Mouse (Mus musculus) liver, adult 2 months (tissue): ENCODE data around the gene Gm9999. TPM values are rescaled to one million over a fixed set of nuclear protein-coding genes. Genes with fewer than 3 reads are reported as not detected.

Source experiments
- DNase-seq: peaks from one replicate; pipeline ENCODE4 v3.0.0-alpha.2; 2011; ENCODE audit warnings: low read depth, low spot score; ENCODE audit errors: extremely low read depth
- H3K27ac ChIP-seq: fragments of 200-500 bp; replicated peaks from 2 replicates; pipeline ENCODE4 v1.5.1; 2012; ENCODE audit warnings: low read depth, mild to moderate bottlenecking, control low read depth, inconsistent platforms, low read length; ENCODE audit not compliant: insufficient read depth
- H3K27me3 ChIP-seq: fragments of 200-500 bp; 2 replicates; pipeline ENCODE4 v1.6.1; 2012; ENCODE audit warnings: mild to moderate bottlenecking, moderate library complexity, low read length, inconsistent platforms; ENCODE audit not compliant: control insufficient read depth, insufficient read depth
- H3K36me3 ChIP-seq: fragments of 200-500 bp; 2 replicates; pipeline ENCODE4 v1.6.1; 2012; ENCODE audit warnings: low read length, inconsistent platforms; ENCODE audit not compliant: control insufficient read depth, insufficient read depth
- H3K4me1 ChIP-seq: fragments of 200-500 bp; 2 replicates; pipeline ENCODE4 v1.6.1; 2011; ENCODE audit warnings: low read length; ENCODE audit not compliant: control insufficient read depth, insufficient read depth
- H3K4me3 ChIP-seq: fragments of 200-500 bp; 2 replicates; pipeline ENCODE4 v1.5.1; 2011; ENCODE audit warnings: low read depth, mild to moderate bottlenecking, control low read depth, low read length, moderate library complexity; ENCODE audit not compliant: insufficient read depth
- H3K79me2 ChIP-seq: fragments of 200-500 bp; 2 replicates; pipeline ENCODE4 v1.6.1; 2012; ENCODE audit warnings: inconsistent platforms, mild to moderate bottlenecking, low read length, moderate library complexity; ENCODE audit not compliant: control insufficient read depth, insufficient read depth
- H3K9ac ChIP-seq: fragments of 200-500 bp; 2 replicates; pipeline ENCODE4 v1.6.1; 2012; ENCODE audit warnings: low read depth, mild to moderate bottlenecking, control low read depth, inconsistent platforms, low read length
- CTCF ChIP-seq: fragments of 200-500 bp; IDR thresholded peaks from 2 replicates; pipeline ENCODE4 v1.5.1; 2011; ENCODE audit warnings: low read depth, low read length, control low read depth
- POLR2A ChIP-seq: fragments of 200-500 bp; IDR thresholded peaks from 2 replicates; pipeline ENCODE4 v1.6.1; 2011; ENCODE audit warnings: low read length, control low read depth; ENCODE audit not compliant: insufficient read depth; ENCODE audit errors: extremely low read depth
- WGBS: fragments of 180-500 bp; shearing (Covaris S2); methylation state at CpG from one replicate; pipeline ENCODE4 v1.1.7; 2018; 5-methylcytosine and 5-hydroxymethylcytosine counted together
- polyA plus RNA-seq: library from polyadenylated mRNA; depleted of rRNA; stranded (reverse); fragments of >200 nt; gene quantifications from 2 replicates; pipeline ENCODE4 v1.2.3, GENCODE M21; 2012
- total RNA-seq: library from RNA; depleted of rRNA; stranded (reverse); fragments of >200 nt; gene quantifications from 2 replicates; pipeline ENCODE4 v1.2.3, GENCODE M21; 2014

Gm9999 gene
- total and polyA plus RNA-seq, 2 experiments = not detected

DNA sequence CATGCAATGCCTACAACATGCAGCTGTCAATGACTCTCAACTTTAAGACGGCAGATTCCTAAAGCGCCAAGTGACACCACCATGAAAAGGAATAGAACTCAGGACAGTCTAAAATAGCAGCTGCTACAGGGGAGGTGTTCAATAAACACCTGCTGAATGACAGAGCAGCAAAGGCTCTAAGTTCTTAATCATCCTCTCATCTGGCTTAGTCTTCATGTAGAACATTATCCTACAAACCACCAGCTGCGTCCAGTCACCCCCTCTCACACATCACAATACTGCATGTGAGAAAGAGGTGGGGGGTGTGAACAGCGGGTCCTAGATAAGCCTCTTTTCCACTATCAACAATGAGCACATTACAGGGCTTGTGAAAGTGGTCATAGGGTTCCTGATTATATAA is 13.6 kb downstream of the Gm9999 start:
- no peak overlapping the region for H3K4me3 ChIP-seq
- H3K4me1 ChIP-seq = peaks cover 11% of the 10 kb centered on the region; the same call in 1 of the 2 replicates
- H3K36me3 ChIP-seq = peaks cover 57% of the 10 kb centered on the region
- DNase-seq = no peak
- WGBS = 94% methylated on average over 4 of the region's 4 CpGs
- H3K79me2 ChIP-seq = peaks cover 10% of the 10 kb centered on the region; the same call in 1 of the 2 replicates
- TF ChIP-seq CTCF = no peak
- no peak for TF ChIP-seq POLR2A
- no peaks in the 10 kb centered on the region for H3K27me3 ChIP-seq
- H3K9ac ChIP-seq = no peak overlapping the region
- no peak overlapping the region for H3K27ac ChIP-seq

DNA sequence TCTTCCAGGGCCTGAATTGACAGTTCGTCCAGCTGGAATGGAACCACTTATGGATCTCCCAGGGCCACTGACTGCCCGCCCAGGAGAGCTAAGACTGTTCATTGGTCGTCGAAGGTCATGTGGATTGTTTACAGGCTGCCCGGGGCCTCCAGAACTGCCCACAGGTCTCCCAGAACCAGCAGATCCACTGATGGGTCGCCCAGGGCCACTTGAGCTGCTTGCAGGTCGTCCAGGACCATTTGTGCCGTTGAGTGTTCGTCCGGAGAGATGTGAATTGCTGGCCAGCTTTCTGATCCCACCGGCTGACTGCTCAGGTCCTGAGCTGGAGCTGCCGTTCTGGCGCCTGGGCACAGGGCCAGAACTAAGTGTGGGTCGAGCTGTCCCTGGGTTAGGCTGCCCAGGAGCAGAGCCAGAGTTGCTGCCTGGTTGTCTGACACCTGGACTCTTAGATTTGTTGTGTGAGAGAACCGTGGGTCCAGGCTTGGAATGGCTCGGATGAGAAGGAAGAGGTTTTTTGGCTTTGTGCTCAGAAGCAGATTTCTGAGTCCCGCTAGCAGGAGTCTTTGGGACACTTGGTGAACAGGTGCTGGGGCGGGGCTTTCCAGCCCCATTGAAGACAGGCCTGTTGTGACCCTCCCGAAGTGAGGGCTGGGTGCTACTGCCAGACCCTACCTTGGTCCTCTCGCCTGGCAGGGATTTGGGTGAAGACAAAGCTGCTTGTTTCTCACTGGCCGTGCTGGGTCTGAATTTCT is 14.4 kb downstream of the Gm9999 start:
- peak; percentile 68 for DNase-seq
- Histone ChIP-seq H3K9ac (no peak overlapping the region), H3K4me3 (no peak overlapping the region), H3K79me2 (peaks cover 13% of the 10 kb centered on the region; the same call in 1 of the 2 replicates), H3K27ac (no peak overlapping the region), H3K36me3 (peaks cover 52% of the 10 kb centered on the region), H3K27me3 (no peaks in the 10 kb centered on the region), H3K4me1 (peaks cover 11% of the 10 kb centered on the region; the same call in 1 of the 2 replicates)
- WGBS = 59% methylated on average over 21 of the region's 21 CpGs
- TF ChIP-seq CTCF (no peak), POLR2A (no peak)

DNA sequence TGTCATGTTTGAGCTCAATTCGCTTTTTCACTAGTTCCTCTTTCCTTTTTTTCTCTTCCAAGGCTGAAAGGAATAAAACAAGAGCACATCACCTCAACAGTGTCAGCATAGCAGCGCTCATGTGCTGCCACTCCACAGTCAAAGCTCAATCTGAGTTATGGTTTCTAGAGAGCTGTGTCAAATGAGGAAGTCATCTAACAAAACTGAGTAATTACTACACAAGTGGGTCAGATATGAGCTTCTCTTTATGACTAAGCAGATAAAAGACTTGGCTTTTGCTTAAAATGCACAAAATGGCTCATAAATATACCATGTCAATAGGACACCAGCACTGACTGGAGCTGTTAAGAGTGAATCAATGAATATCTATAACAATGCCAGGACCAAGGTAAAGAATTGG is 15.6 kb downstream of the Gm9999 start:
- Histone ChIP-seq H3K4me3 (no peak overlapping the region), H3K27me3 (no peaks in the 10 kb centered on the region), H3K9ac (no peak overlapping the region), H3K27ac (no peak overlapping the region), H3K4me1 (peaks cover 19% of the 10 kb centered on the region), H3K79me2 (peaks cover 23% of the 10 kb centered on the region; the same call in 1 of the 2 replicates), H3K36me3 (peaks cover 43% of the 10 kb centered on the region)
- 63% methylated on average over 2 of the region's 2 CpGs for WGBS
- TF ChIP-seq CTCF = no peak
- no peak for TF ChIP-seq POLR2A
- DNase-seq = no peak

DNA sequence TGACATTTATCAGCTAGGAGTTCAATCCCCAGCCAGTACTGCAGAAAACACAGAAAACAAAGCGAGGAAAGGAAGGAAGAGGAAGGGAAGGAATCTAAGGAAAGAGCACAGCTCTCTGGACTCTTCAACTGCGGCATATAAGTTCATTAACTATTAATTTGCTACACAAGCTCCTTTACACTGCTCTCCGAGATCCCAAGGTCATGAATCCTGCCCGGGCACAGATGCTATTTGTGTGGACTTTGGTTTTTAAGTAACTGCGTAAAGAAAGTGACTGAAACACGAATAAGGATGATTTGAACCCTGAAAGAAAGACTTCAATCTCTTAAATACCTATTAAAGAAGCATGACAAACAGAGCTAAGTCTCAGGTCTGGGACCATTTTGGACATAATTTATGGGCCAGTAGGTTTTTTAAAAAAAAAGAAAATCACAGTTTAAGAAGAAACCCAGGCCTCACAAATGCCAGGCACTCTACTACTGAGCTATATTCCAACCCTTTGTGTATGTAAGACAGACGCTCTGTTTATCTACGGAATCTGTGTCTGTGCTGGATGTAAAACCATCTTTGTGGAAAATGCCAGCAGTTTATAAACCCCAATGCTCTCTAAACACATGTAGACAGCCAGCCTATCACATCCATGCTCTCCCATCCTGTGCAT is 16.7 kb downstream of the Gm9999 start:
- peaks cover 26% of the 10 kb centered on the region; the same call in 1 of the 2 replicates for H3K79me2 ChIP-seq
- TF ChIP-seq POLR2A (no peak), CTCF (no peak)
- no peak overlapping the region for H3K9ac ChIP-seq
- no peaks in the 10 kb centered on the region for H3K27me3 ChIP-seq
- H3K36me3 ChIP-seq = peaks cover 33% of the 10 kb centered on the region
- 40% methylated on average over 8 of the region's 8 CpGs for WGBS
- H3K4me1 ChIP-seq = peaks cover 19% of the 10 kb centered on the region
- H3K4me3 ChIP-seq = no peak overlapping the region
- H3K27ac ChIP-seq = no peak overlapping the region
- peak; percentile 26 for DNase-seq

DNA sequence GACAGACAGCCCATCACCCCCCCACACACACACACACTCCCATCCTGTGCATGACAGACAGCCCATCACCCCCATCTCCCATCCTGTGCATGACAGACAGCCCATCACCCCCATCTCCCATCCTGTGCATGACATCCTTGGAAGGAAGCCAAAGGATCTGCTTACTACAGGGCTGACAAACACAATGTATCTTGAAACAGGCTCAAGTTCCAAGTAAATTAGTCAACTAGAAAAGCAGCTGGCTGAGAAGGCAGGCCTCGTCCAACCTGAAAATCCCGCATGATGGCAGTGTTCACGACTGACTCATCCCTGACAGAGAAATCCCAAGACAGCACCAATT is 17.2 kb downstream of the Gm9999 start:
- H3K9ac ChIP-seq = no peak overlapping the region
- H3K36me3 ChIP-seq = peaks cover 29% of the 10 kb centered on the region
- H3K4me1 ChIP-seq = peaks cover 21% of the 10 kb centered on the region
- H3K4me3 ChIP-seq = no peak overlapping the region
- no peak for DNase-seq
- H3K79me2 ChIP-seq = peaks cover 31% of the 10 kb centered on the region; the same call in 1 of the 2 replicates
- H3K27me3 ChIP-seq = no peaks in the 10 kb centered on the region
- 37% methylated on average over 3 of the region's 3 CpGs for WGBS
- no peak overlapping the region for H3K27ac ChIP-seq
- TF ChIP-seq POLR2A = no peak
- TF ChIP-seq CTCF = no peak
